Mouse (Mus musculus) forebrain, embryonic 14.5 days (tissue): ENCODE measurements at regions not wholly inside any gene's neighbourhood (a gene's known extent, or its start where the extent isn't known, plus 50 kb on each side); places are given as distances from the start of the nearest gene placed in this dataset.

Source experiments
- ATAC-seq: fragments of 200-750 bp; cut with Nextera tagmentation; 2 replicates; pipeline ENCODE4 v1.8.0; 2017; ENCODE audit warnings: mild to moderate bottlenecking, moderate library complexity
- DNase-seq: peaks from one replicate; pipeline ENCODE4 v3.0.0-alpha.2; 2015; ENCODE audit warnings: low spot score
- H3K27ac ChIP-seq: fragments of 300-500 bp; sonication (generic); 2 replicates; pipeline ENCODE4 v1.5.1; 2014; ENCODE audit warnings: low read depth, mild to moderate bottlenecking, control low read depth, low read length, moderate library complexity
- H3K27me3 ChIP-seq: fragments of 300-500 bp; sonication (generic); replicated peaks from 2 replicates; pipeline ENCODE4 v1.6.1; 2014; ENCODE audit warnings: low read length, control low read depth, mixed read lengths; ENCODE audit not compliant: control insufficient read depth, insufficient read depth
- H3K36me3 ChIP-seq: fragments of 300-500 bp; sonication (generic); 2 replicates; pipeline ENCODE4 v1.6.1; 2014; ENCODE audit warnings: low read length, control low read depth; ENCODE audit not compliant: control insufficient read depth, insufficient read depth
- H3K4me1 ChIP-seq: fragments of 300-500 bp; sonication (generic); 2 replicates; pipeline ENCODE4 v1.6.1; 2014; ENCODE audit warnings: antibody characterized with exemption, low read length, control low read depth; ENCODE audit not compliant: control insufficient read depth, insufficient read depth
- H3K4me2 ChIP-seq: fragments of 300-500 bp; sonication (generic); 2 replicates; pipeline ENCODE4 v1.6.1; 2014; ENCODE audit warnings: mild to moderate bottlenecking, control low read depth, low read length
- H3K4me3 ChIP-seq: fragments of 300-500 bp; sonication (generic); 2 replicates; pipeline ENCODE4 v1.5.1; 2014; ENCODE audit warnings: low read depth, low read length, control low read depth
- H3K9ac ChIP-seq: fragments of 300-500 bp; sonication (generic); 2 replicates; pipeline ENCODE4 v1.6.1; 2014; ENCODE audit warnings: mild to moderate bottlenecking, low read length, control low read depth, moderate library complexity
- H3K9me3 ChIP-seq: fragments of 300-500 bp; sonication (generic); replicated peaks from 2 replicates; pipeline ENCODE4 v1.6.1; 2016; ENCODE audit warnings: low read length, control low read depth, mixed read lengths; ENCODE audit not compliant: control insufficient read depth
- WGBS: fragments of 180-500 bp; shearing (Covaris S2); extraction: QIAGEN DNeasy Blood & Tissue Kit; methylation state at CpG from one replicate; pipeline ENCODE4 v1.1.7; 2014; 5-methylcytosine and 5-hydroxymethylcytosine counted together

DNA sequence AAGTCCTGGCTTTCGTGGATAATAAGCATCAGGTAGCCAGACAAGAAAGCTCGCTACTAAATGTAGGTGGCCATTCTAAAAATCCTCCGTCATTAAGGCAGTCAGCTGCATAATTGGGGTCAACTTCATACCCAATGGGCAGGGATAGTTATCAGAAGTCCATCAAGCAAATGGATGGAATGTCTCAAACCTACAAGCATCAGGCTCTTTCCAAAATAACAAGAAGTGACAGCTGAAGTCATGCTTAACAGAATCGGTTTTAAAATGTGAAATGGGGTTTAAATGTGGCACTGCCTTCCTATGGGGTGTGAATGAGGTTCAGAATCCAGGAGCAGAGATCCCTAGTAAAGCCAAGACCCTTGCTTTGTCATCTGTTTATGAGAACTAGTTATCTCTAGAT is 650.2 kb downstream of the Diaph3 start:
- Histone ChIP-seq H3K4me1 (no peaks in the 10 kb centered on the region; the same call in 1 of the 2 replicates), H3K27ac (no peak overlapping the region), H3K9ac (no peak overlapping the region), H3K9me3 (no peaks in the 10 kb centered on the region), H3K4me3 (no peak overlapping the region), H3K4me2 (no peak overlapping the region), H3K36me3 (no peaks in the 10 kb centered on the region), H3K27me3 (no peaks in the 10 kb centered on the region)
- ATAC-seq (no peak), DNase-seq (no peak)
- WGBS, result 88% methylated on average over 4 of the region's 4 CpGs

DNA sequence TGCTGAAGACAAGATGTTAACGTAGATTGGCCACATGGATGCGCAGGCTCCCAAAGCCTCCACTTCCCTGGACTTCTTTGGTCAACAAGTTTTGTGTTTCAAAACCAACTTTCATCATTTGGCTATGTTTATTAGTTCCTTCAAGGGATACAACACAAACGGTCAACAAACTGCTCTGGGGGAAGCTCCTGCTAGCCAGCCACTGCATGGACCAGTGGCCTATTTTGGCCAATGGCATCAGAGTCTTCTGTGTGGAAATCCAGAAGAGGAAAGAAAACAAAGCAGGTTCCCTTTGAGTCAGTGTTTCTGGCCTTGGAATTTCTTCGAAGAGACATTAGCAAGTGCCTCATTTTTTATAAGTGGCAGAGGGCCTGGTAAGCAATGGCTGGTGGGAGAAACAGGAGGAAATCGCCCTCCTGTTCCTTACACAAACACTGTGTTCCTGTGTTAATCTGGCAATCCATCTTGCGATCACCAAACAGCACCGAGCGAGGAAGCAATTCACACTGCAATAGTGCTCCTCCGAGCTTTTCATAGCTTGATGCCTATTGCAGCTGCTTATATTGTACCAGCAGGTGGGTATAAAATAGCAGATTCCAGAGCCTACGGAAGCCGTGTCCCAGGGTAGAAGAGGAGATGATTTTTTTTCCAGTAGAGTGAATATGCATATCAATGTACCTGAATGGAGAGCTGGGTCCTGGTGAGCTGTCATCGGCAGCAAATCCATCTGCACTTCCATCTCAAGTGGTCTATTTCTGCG is 651.0 kb downstream of the Diaph3 start:
- no peak overlapping the region for H3K4me2 ChIP-seq
- WGBS, result 72% methylated on average over 13 of the region's 13 CpGs
- no peak overlapping the region for H3K9ac ChIP-seq
- H3K4me1 ChIP-seq, result no peaks in the 10 kb centered on the region; the same call in 1 of the 2 replicates
- ATAC-seq, result no peak; the same call in 1 of the 2 replicates
- H3K27me3 ChIP-seq, result no peaks in the 10 kb centered on the region
- peak overlapping the region; percentile 9; the same call in 1 of the 2 replicates for H3K27ac ChIP-seq
- no peak overlapping the region for H3K4me3 ChIP-seq
- DNase-seq, result peak; percentile 43
- H3K9me3 ChIP-seq, result no peaks in the 10 kb centered on the region
- no peaks in the 10 kb centered on the region for H3K36me3 ChIP-seq

DNA sequence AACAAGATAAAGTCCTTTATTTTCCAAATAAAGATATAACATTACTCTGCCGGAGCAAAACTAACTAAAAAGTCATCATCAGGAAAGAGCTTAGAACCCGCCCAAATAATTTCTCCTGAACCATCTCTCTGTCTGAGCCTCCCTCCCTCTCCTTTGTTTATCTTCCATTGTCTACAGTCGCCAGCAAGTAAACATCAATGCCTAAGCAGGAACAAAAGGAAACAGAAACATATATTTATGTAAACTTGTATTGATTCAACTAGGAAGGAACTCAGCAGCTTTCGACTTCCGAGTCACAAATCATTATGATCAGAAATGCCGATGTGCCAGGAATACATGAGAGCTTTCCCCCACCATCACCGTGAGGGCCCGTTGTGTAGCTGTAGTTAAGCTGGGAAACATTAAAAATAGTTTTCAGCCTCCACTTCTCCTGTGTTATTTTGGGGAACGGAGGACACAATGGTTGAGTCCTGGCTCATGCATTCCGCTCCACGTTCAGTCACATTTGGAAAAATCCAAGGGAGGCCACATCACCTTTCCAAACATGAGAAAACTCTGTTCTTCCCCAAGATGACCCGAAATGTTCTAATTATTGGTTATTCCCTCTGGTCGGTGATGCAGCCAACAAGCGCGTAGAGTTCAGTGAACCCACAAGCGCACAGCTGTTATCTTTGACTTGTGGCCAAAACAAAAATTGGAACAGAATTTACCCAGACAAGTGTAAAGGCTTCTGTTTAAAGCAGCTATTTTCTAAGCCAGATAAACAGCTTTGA is 651.8 kb downstream of the Diaph3 start:
- Histone ChIP-seq H3K4me1 (no peaks in the 10 kb centered on the region; the same call in 1 of the 2 replicates), H3K27me3 (no peaks in the 10 kb centered on the region), H3K4me3 (no peak overlapping the region), H3K27ac (peak overlapping the region; percentile 1; the same call in 1 of the 2 replicates), H3K4me2 (no peak overlapping the region), H3K9me3 (no peaks in the 10 kb centered on the region), H3K36me3 (no peaks in the 10 kb centered on the region), H3K9ac (no peak overlapping the region)
- 79% methylated on average over 16 of the region's 16 CpGs for WGBS
- peak; percentile 63 for DNase-seq
- peak; percentile 43; the same call in 1 of the 2 replicates for ATAC-seq

DNA sequence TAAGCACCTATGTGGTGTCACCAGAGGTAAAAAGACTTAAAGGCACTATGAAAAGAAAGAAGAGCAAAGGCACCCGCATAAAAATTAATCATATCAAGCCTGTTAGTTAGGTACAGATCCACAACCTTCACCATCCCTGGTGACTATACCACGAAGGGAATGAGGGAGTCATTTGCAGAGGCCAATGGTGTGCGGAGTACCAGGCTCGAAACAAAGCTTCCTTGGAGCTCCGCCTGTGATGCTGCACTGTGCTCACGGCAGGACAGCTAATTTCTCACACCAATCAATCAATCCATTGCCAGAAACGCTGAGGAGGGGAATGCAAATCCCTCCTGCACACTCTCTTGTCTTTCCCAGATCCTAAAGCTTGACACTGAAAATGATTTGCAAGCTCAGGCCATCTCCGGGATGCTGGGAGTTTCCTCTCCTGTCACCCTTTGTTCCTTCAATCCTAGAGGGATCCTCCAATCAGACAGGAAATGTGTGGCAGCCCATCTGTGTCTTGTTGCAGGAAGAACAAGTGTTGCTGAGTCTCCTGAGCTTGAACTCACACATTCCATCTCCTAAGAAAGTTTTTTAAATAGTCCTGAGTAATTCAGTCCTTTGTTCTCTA is 653.6 kb downstream of the Diaph3 start:
- Histone ChIP-seq H3K9ac (no peak overlapping the region), H3K4me3 (no peak overlapping the region), H3K9me3 (no peaks in the 10 kb centered on the region), H3K4me2 (no peak overlapping the region), H3K27ac (no peak overlapping the region), H3K36me3 (no peaks in the 10 kb centered on the region), H3K4me1 (no peaks in the 10 kb centered on the region; the same call in 1 of the 2 replicates), H3K27me3 (no peaks in the 10 kb centered on the region)
- DNase-seq, result no peak
- 55% methylated on average over 8 of the region's 8 CpGs for WGBS
- ATAC-seq, result no peak

DNA sequence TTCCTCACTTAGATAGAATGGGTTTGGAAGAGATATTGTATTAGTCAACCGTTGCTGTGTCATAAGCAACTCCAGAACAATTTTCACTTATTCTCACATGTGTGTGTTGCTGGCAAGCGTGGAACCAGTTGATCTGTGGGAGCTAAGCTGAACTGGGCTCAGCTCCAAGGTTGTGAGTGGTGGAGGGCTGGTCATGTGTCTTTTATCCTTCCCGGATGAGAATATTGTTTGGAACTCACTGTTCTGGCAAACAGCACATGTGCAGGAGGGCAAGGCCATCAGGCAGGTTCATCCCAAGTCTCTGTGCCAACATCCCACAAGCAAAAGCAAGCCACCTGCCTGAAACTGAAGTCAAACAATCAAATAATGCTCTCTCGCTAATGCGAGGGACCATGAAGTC is 656.8 kb downstream of the Diaph3 start:
- H3K27ac ChIP-seq, result no peak overlapping the region
- no peak overlapping the region for H3K9ac ChIP-seq
- no peak overlapping the region for H3K4me2 ChIP-seq
- H3K27me3 ChIP-seq, result no peaks in the 10 kb centered on the region
- H3K4me1 ChIP-seq, result no peaks in the 10 kb centered on the region; the same call in 1 of the 2 replicates
- WGBS, result 75% methylated on average over 5 of the region's 5 CpGs
- H3K36me3 ChIP-seq, result no peaks in the 10 kb centered on the region
- no peaks in the 10 kb centered on the region for H3K9me3 ChIP-seq
- no peak overlapping the region for H3K4me3 ChIP-seq
- no peak for DNase-seq
- no peak for ATAC-seq

DNA sequence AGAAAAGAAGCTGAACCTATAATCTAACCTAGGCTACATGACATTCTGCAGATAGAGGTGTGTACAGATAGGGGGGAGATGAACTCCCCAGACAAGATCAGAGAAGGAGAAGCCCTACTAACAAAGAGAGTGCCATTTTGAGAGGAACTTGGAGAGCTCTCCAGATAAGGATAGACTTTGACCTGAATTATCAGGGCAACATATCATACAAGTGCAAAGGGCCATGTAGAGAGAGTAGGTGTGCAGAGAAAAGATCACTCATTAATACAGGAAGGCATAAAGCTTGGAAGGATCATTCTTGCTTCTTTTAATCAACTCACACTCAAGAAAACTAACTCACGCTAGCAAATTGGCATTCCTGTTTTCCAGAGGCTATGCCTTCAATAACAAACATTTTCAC is 667.4 kb downstream of the Diaph3 start:
- Histone ChIP-seq H3K4me3 (no peak overlapping the region), H3K36me3 (no peaks in the 10 kb centered on the region), H3K9me3 (no peaks in the 10 kb centered on the region), H3K27ac (no peak overlapping the region), H3K27me3 (no peaks in the 10 kb centered on the region), H3K9ac (no peak overlapping the region), H3K4me1 (no peaks in the 10 kb centered on the region), H3K4me2 (no peak overlapping the region)
- WGBS, result 97% methylated on average over 1 of the region's 1 CpGs
- ATAC-seq, result no peak
- DNase-seq, result no peak

DNA sequence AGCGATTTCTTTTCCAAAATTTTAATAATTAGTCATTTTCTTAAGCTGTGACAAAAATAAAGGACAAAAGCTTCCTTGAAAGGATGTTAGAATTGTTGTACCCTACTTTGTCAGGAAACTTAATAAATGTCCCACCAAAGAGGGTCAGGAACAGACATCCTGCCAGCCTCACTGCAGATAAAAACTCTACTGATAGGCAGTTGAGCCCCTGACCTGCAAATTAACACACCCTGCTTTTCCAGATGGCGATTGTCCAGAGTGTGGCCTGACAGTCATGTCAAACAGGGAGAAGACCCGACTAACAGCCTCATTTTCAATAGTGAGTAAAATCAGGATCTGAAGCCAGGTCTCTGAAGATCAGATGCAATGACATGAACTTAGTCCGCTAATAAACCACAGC is 670.6 kb downstream of the Diaph3 start:
- H3K9ac ChIP-seq, result no peak overlapping the region
- ATAC-seq (no peak), DNase-seq (no peak)
- 64% methylated on average over 4 of the region's 4 CpGs for whole genome bisulfite sequencing
- H3K4me3 ChIP-seq, result no peak overlapping the region
- no peaks in the 10 kb centered on the region for H3K36me3 ChIP-seq
- H3K4me2 ChIP-seq, result no peak overlapping the region
- no peaks in the 10 kb centered on the region for H3K9me3 ChIP-seq
- H3K4me1 ChIP-seq, result no peaks in the 10 kb centered on the region
- no peak overlapping the region for H3K27ac ChIP-seq
- no peaks in the 10 kb centered on the region for H3K27me3 ChIP-seq

DNA sequence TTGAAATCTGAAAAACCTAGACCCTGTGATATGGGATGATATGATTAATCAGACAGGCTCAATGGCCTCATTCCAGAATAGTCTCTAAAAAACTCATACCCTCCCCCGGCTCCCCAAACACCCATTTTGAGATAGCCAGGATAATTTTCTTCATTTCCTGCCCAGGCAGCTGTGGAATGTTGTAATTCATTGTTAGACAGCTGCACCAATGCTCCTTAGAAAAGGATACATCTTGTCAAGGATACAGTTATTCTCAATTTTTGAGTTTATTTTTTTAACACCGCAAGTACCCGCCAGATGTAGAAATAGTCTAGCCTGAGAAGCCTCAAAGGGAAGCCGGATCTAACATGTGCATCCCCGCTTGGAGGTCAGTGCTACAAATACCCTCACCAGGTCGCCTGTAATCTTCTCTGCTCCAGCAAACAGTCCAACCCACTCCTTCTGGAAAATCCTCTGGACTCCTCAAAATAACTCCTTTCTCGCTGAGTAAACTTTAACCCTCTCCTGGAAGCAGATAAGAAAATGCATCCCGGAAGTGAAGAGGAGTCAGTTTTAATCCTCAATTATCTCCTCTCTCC is 673.1 kb downstream of the Diaph3 start:
- 54% methylated on average over 8 of the region's 8 CpGs for WGBS
- Histone ChIP-seq H3K27ac (no peak overlapping the region), H3K9me3 (no peaks in the 10 kb centered on the region), H3K36me3 (no peaks in the 10 kb centered on the region), H3K9ac (no peak overlapping the region), H3K4me2 (no peak overlapping the region), H3K4me1 (no peaks in the 10 kb centered on the region), H3K4me3 (no peak overlapping the region), H3K27me3 (no peaks in the 10 kb centered on the region)
- DNase-seq (no peak), ATAC-seq (no peak)
